In genomic region chr9:100951481-100951880, GRCm38 (mm10) we compare ENCODE assay signal across 9 mouse cellular contexts.
DNase-seq lines count a peak whose midpoint lies in the region; ATAC-seq and TF ChIP-seq lines count a peak whose summit lies in the region.
"Had no signal": no experiment of that assay in that cellular context is flagged by ENCODE, and none has a peak within 500 bp of the region (broad histone marks: within the 10 kb centered on the region; RNA-seq: fewer than 3 reads in every experiment).

No protein-coding gene starts in this region.

- no peak overlapping the region for H3K4me3 ChIP-seq in kidney, embryonic 15.5 days (replicated peaks)
- H3K4me3 ChIP-seq in embryonic facial prominence, embryonic 14.5 days (ENCODE audit: low read depth, low read length): no peak overlapping the region
- no peak overlapping the region for H3K4me3 ChIP-seq in left cerebral cortex, adult 2 months
- H3K4me3 ChIP-seq: midbrain, embryonic 12.5 days had no signal

- H3K27ac ChIP-seq in kidney, embryonic 15.5 days: no peak overlapping the region
- no peak overlapping the region for H3K27ac ChIP-seq in embryonic facial prominence, embryonic 14.5 days (replicated peaks; ENCODE audit: low read depth, low read length)
- no peak overlapping the region for H3K27ac ChIP-seq in left cerebral cortex, adult 2 months
- H3K27ac ChIP-seq: midbrain, embryonic 12.5 days had no signal

- H3K4me1 ChIP-seq in kidney, embryonic 15.5 days: no peaks in the 10 kb centered on the region
- H3K4me1 ChIP-seq in embryonic facial prominence, embryonic 14.5 days (ENCODE audit: control insufficient read depth, insufficient read depth, low read length): peaks cover 10% of the 10 kb centered on the region; the same call in 1 of the 2 replicates
- H3K4me1 ChIP-seq: midbrain, embryonic 12.5 days had no signal

- TF ChIP-seq CTCF in Patski (IDR thresholded peaks at IDR 0.05): no peak
- TF ChIP-seq CTCF in left cerebral cortex, adult 2 months (IDR thresholded peaks at IDR 0.05): no peak

- H3K27me3 ChIP-seq in kidney, embryonic 15.5 days: no peaks in the 10 kb centered on the region
- H3K27me3 ChIP-seq in Patski: no peaks in the 10 kb centered on the region
- no peaks in the 10 kb centered on the region for H3K27me3 ChIP-seq in embryonic facial prominence, embryonic 14.5 days (replicated peaks; ENCODE audit: control insufficient read depth, insufficient read depth, low read length)
- H3K27me3 ChIP-seq: midbrain, embryonic 12.5 days had no signal

- no peak overlapping the region for H3K9ac ChIP-seq in kidney, embryonic 15.5 days
- H3K9ac ChIP-seq in embryonic facial prominence, embryonic 14.5 days (ENCODE audit: low read depth, low read length): no peak overlapping the region
- H3K9ac ChIP-seq: midbrain, embryonic 12.5 days had no signal

- H3K36me3 ChIP-seq in kidney, embryonic 15.5 days: peaks cover 73% of the 10 kb centered on the region
- H3K36me3 ChIP-seq in embryonic facial prominence, embryonic 14.5 days (ENCODE audit: control insufficient read depth, insufficient read depth, low read length): peaks cover 67% of the 10 kb centered on the region

- ATAC-seq in kidney, embryonic 15.5 days (replicated peaks; ENCODE audit: low FRiP score): no peak
- no peak for ATAC-seq in Patski
- peak; percentile 79 for ATAC-seq in embryonic facial prominence, embryonic 14.5 days (ENCODE audit: low read depth)
- ATAC-seq in activated CD4-positive, CD25-positive, alpha-beta regulatory T cell, adult 4 months: no peak

- no peaks in the 10 kb centered on the region for H3K9me3 ChIP-seq in kidney, embryonic 15.5 days (replicated peaks)
- no peaks in the 10 kb centered on the region for H3K9me3 ChIP-seq in embryonic facial prominence, embryonic 14.5 days (ENCODE audit: control insufficient read depth, low read length)
- H3K9me3 ChIP-seq: midbrain, embryonic 12.5 days had no signal

- in situ Hi-C loops in Patski (cut with MboI; ENCODE audit: low pct_unique_long_range_greater_than_20kb): no loop called here

- intact Hi-C loops in left cerebral cortex, adult 2 months (cut with DNase I): no loop called here

- DNase-seq in kidney, adult 18-20 months: peak; percentile 14
- DNase-seq in Patski (ENCODE audit: low read depth, low spot score): peak; percentile 31
- DNase-seq in embryonic facial prominence, embryonic 14.5 days (ENCODE audit: low spot score): peak; percentile 91
- peak; percentile 24 for DNase-seq in spleen, adult 12 weeks (ENCODE audit: low spot score)
- DNase-seq in embryo, embryonic 10 days (ENCODE audit: low spot score): no peak
- DNase-seq in left cerebral cortex, adult 2 months (ENCODE audit: extremely low spot score in 1 of 2, low spot score in 2 of 2): no peak

- CTCF ChIA-PET in Patski (lab: Charles Lee): interaction anchor here (1.1 to 1.5 kb wide), 3 partner anchors 23 to 52 kb away, joined by 3 to 5 read pairs (median 3); no protein-coding TSS in a partner anchor

- H3K4me2 ChIP-seq in kidney, embryonic 15.5 days: no peak overlapping the region
- H3K4me2 ChIP-seq in embryonic facial prominence, embryonic 14.5 days (ENCODE audit: low read depth, low read length): no peak overlapping the region
- H3K4me2 ChIP-seq: midbrain, embryonic 12.5 days had no signal

- WGBS in kidney, embryonic 15.5 days: 57% methylated on average over 4 of the region's 4 CpGs
- 25% methylated on average over 4 of the region's 4 CpGs for WGBS in embryonic facial prominence, embryonic 14.5 days

- POLR2A ChIA-PET in Patski (lab: Charles Lee): no interaction called here

Comparison
In these comparisons a context has a peak if more than half of its experiments do, and no peak if none do; other contexts are left out.
1. DNase-seq: peak in kidney, adult 18-20 months (single experiment), Patski (single experiment), embryonic facial prominence, embryonic 14.5 days (single experiment) and spleen, adult 12 weeks (single experiment); none in embryo, embryonic 10 days (single experiment) and left cerebral cortex, adult 2 months (0 of 2).